Mouse (Mus musculus): ENCODE measurements around the gene Gfm2.
A peak's percentile ranks its signal among the peaks of the same experiment; 100 is the strongest.
"Not testable (repeated sequence)": the region's sequence is repeated elsewhere in the genome, so short reads cannot be mapped to it uniquely, and the experiment has no call there.

Gene Gfm2

GRCm38 (mm10) chr13:97137466-97138400 is at the start of gene Gfm2, which contains the start of gene Nsa2:
Gfm2 (plus strand) TSS chr13:97137937.
Nsa2 (minus strand) TSS chr13:97137937.
- peak; percentile 93 for DNase-seq

GRCm38 (mm10) chr13:97088183-97088582 is 49.6 kb upstream of the Gfm2 start:
- DNase-seq, result no peak

GRCm38 (mm10) chr13:97095726-97096125 is 42.0 kb upstream of the Gfm2 start:
- DNase-seq, result peak; percentile 20

- DNase-seq, result peak; percentile 73
Measured at GRCm38 (mm10) chr13:97099187-97099852, 38.4 kb upstream of the Gfm2 start, which contains the start of gene Gm6169. Gm6169 (minus strand) TSS chr13:97099237.

- DNase-seq, result no peak
Measured at GRCm38 (mm10) chr13:97104996-97105395, 32.7 kb upstream of the Gfm2 start.

GRCm38 (mm10) chr13:97107721-97108120 is 30.0 kb upstream of the Gfm2 start:
- not testable (repeated sequence) for DNase-seq

- DNase-seq, result no peak
Measured at GRCm38 (mm10) chr13:97109046-97109445, 28.7 kb upstream of the Gfm2 start.

- DNase-seq, result no peak
Measured at GRCm38 (mm10) chr13:97121341-97121740, 16.4 kb upstream of the Gfm2 start.

- DNase-seq, result not testable (repeated sequence)
Measured at GRCm38 (mm10) chr13:97129654-97130053, 8.1 kb upstream of the Gfm2 start.

GRCm38 (mm10) chr13:97130413-97130812 is 7.3 kb upstream of the Gfm2 start:
- not testable (repeated sequence) for DNase-seq

- DNase-seq, result not testable (repeated sequence)
Measured at GRCm38 (mm10) chr13:97138404-97138931, 731 bp downstream of the Gfm2 start.

GRCm38 (mm10) chr13:97142321-97142720 is 4.6 kb downstream of the Gfm2 start:
- no peak for DNase-seq

- peak; percentile 21 for DNase-seq
Measured at GRCm38 (mm10) chr13:97145834-97146233, 8.1 kb downstream of the Gfm2 start.

GRCm38 (mm10) chr13:97175520-97176264 is 38.0 kb downstream of the Gfm2 start:
- no peak for DNase-seq

GRCm38 (mm10) chr13:97176731-97177130 is 39.0 kb downstream of the Gfm2 start:
- no peak for DNase-seq

- no peak for DNase-seq
Measured at GRCm38 (mm10) chr13:97178943-97179342, 41.2 kb downstream of the Gfm2 start.

- no peak for DNase-seq
Measured at GRCm38 (mm10) chr13:97180113-97180828, 42.5 kb downstream of the Gfm2 start.

- no peak for DNase-seq
Measured at GRCm38 (mm10) chr13:97182821-97183220, 45.1 kb downstream of the Gfm2 start.

- no peak for DNase-seq
Measured at GRCm38 (mm10) chr13:97184168-97184567, 46.4 kb downstream of the Gfm2 start.

- no peak for DNase-seq
Measured at GRCm38 (mm10) chr13:97184656-97185055, 46.9 kb downstream of the Gfm2 start.

GRCm38 (mm10) chr13:97186346-97186745 is 48.6 kb downstream of the Gfm2 start:
- no peak for DNase-seq

GRCm38 (mm10) chr13:97187693-97188092 is 50.0 kb downstream of the Gfm2 start:
- DNase-seq, result no peak

All from right cerebral cortex, adult 18-20 months (tissue).